Mouse (Mus musculus): ENCODE results near the gene Gsdma. TPM values are rescaled to one million over a fixed set of nuclear protein-coding genes. Genes with fewer than 3 reads are reported as not detected.

The Gsdma gene
- polyA plus RNA-seq, 1 experiment from 2014 or later = 79.6 TPM

DNA sequence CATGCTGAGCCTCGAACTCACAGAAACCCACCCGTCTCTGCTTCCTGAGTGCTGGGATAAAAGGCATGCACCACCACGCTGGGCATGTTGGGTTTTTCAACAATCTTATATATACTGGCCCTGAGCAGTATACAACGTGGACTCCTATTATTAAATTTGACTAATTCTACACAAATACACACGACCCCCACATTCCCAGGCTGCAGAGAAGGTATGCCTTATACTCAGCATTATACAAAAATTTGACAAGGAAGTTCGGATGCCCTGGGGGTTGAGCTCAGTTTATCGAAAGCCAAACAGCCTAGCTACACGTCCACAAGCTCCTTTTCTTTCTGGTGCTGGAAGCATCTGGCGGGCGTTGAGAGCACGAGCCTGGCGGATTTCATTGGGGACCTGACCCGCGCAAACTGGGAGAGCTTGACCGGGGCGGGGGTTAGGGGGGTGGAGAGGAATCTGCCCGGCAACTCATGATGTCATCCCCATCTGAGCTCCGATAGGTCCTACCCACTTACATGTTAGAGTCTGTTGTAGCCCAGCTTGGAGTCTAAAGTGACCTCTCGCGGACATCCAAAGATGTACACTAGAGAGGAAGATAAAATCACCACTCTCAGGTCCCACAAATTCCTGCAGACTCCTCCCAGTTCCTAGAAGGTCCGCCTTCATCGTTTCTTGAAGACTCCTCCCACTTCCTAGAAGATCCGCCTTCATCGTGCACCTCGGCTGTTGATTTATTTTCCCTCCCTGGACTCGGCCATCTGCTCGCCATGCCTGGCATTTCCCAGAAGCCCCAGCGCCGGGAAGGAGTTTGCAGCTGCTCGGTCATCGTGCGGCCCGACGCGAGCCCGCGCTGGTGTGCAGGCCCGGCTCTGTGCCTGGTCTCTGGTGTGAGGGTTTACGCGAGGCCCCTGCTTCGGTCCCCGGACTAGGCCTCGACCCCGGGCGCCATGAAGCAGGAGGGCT, 17.9 kb downstream of the Gsdma start, which contains the start of gene Psmd3:
Gene Psmd3, plus strand, starts transcription at position 769 of the 960 bp plus-strand sequence.
- peaks cover 15% of the 10 kb centered on the region for H3K36me3 ChIP-seq (ENCODE audit: control insufficient read depth, insufficient read depth, low read length)

DNA sequence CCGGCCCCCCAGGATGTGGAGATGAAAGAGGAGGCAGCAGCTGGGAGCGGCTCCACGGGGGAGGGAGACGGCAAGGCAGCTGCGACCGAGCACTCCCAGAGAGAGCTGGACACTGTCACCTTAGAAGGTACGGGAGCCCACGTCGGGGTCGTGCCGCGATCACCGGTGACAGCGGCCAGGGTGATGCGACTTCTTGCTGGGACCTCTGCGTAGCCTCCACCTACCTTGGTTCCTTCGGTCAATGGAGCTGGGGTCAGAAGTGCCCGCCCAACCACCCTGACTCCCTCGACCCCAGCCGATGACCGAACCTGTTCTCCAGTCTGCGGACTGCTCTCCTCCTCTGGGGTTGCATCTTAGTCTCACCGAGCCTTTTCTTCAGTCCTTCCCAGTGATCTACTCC, 18.7 kb downstream of the Gsdma start:
- WGBS = under 1% methylated on average over 23 of the region's 23 CpGs
- Histone ChIP-seq H3K4me1 (replicated peaks; ENCODE audit: control insufficient read depth, insufficient read depth) (no peaks in the 10 kb centered on the region), H3K27ac (replicated peaks) (peak overlapping the region; percentile 85), H3K9ac (ENCODE audit: low read length) (peak overlapping the region; percentile 99), H3K4me3 (ENCODE audit: low read depth, low read length) (peak overlapping the region; percentile 92), H3K36me3 (ENCODE audit: control insufficient read depth, insufficient read depth, low read length) (peaks cover 18% of the 10 kb centered on the region), H3K4me2 (replicated peaks; ENCODE audit: low read depth) (peak overlapping the region; percentile 53), H3K27me3 (ENCODE audit: control insufficient read depth, insufficient read depth, low read length) (no peaks in the 10 kb centered on the region), H3K9me3 (ENCODE audit: control insufficient read depth, low read length) (no peaks in the 10 kb centered on the region)
- DNase-seq (ENCODE audit: low spot score) (no peak), ATAC-seq (ENCODE audit: low FRiP score, low TSS enrichment) (peak; percentile 21)
- TF ChIP-seq EP300 (optimal IDR thresholded peaks at IDR 0.05) (no peak), CTCF (IDR thresholded peaks at IDR 0.05; ENCODE audit: low read depth) (no peak)

More for the DNA sequence above, 17.9 kb downstream of the Gsdma start, which contains the start of gene Psmd3:
- Histone ChIP-seq H3K9ac (ENCODE audit: low read length) (peak within 1 kb of the TSS; percentile 99), H3K4me1 (replicated peaks; ENCODE audit: control insufficient read depth, insufficient read depth) (no peaks in the 10 kb centered on the region), H3K27ac (replicated peaks) (peak within 1 kb of the TSS; percentile 85), H3K4me3 (ENCODE audit: low read depth, low read length) (peak within 1 kb of the TSS; percentile 92), H3K27me3 (ENCODE audit: control insufficient read depth, insufficient read depth, low read length) (no peaks in the 10 kb centered on the region), H3K4me2 (replicated peaks; ENCODE audit: low read depth) (peak within 1 kb of the TSS; percentile 53), H3K9me3 (ENCODE audit: control insufficient read depth, low read length) (no peaks in the 10 kb centered on the region)
- TF ChIP-seq EP300 (optimal IDR thresholded peaks at IDR 0.05) (no peak), CTCF (IDR thresholded peaks at IDR 0.05; ENCODE audit: low read depth) (peak; percentile 70)
- WGBS = 3% methylated on average over 45 of the region's 45 CpGs
- ATAC-seq (ENCODE audit: low FRiP score, low TSS enrichment) (peak; percentile 95), DNase-seq (ENCODE audit: low spot score) (peak; percentile 97)

DNA sequence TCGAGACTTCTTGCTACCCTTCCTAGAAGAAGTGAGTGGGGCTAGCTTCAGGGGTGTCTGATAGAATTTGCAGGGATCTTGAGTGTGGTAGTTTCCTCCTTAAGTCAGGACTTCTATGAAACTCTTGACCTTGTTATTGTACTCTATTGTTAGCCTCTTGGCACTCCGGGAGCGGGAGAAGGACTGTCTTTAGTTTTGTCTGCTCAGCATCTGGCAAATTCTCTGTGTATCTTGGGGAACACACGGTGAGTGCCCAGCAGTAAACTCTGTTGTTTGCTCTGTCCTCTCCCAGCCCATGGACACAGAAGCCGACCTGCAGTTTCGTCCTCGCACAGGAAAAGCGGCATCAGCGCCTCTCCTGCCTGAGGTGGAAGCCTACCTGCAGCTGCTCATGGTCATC, 21.5 kb downstream of the Gsdma start:
- Histone ChIP-seq H3K4me1 (replicated peaks; ENCODE audit: control insufficient read depth, insufficient read depth) (no peaks in the 10 kb centered on the region), H3K27ac (replicated peaks) (no peak overlapping the region), H3K36me3 (ENCODE audit: control insufficient read depth, insufficient read depth, low read length) (peaks cover 31% of the 10 kb centered on the region), H3K9ac (ENCODE audit: low read length) (no peak overlapping the region), H3K4me3 (ENCODE audit: low read depth, low read length) (no peak overlapping the region), H3K9me3 (ENCODE audit: control insufficient read depth, low read length) (no peaks in the 10 kb centered on the region), H3K27me3 (ENCODE audit: control insufficient read depth, insufficient read depth, low read length) (no peaks in the 10 kb centered on the region), H3K4me2 (replicated peaks; ENCODE audit: low read depth) (no peak overlapping the region)
- ATAC-seq (ENCODE audit: low FRiP score, low TSS enrichment) (no peak), DNase-seq (ENCODE audit: low spot score) (no peak)
- TF ChIP-seq CTCF (IDR thresholded peaks at IDR 0.05; ENCODE audit: low read depth) (no peak), EP300 (optimal IDR thresholded peaks at IDR 0.05) (no peak)
- WGBS = 85% methylated on average over 9 of the region's 9 CpGs

DNA sequence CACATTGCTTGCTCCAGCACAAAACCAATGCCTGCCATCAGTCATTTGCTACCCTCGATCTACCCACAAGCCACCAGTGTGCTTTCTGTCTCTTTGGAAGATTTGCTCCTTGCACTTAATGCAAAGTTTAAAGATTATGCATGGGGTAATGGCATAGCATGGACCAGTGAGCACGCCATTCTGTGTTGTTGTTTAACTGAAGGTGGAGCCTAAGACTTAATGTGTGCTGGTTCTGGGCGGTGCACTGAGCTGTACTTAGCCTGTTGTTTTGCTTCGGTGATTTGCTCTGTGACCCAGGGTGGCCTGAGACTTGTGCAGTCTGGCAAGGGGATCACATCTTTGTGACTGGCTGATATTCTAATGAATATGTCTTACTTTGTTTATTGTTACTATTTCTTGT, 22.8 kb downstream of the Gsdma start:
- Histone ChIP-seq H3K36me3 (ENCODE audit: control insufficient read depth, insufficient read depth, low read length) (peaks cover 40% of the 10 kb centered on the region), H3K27me3 (ENCODE audit: control insufficient read depth, insufficient read depth, low read length) (no peaks in the 10 kb centered on the region), H3K4me1 (replicated peaks; ENCODE audit: control insufficient read depth, insufficient read depth) (no peaks in the 10 kb centered on the region), H3K9ac (ENCODE audit: low read length) (no peak overlapping the region), H3K9me3 (ENCODE audit: control insufficient read depth, low read length) (no peaks in the 10 kb centered on the region), H3K4me2 (replicated peaks; ENCODE audit: low read depth) (no peak overlapping the region), H3K27ac (replicated peaks) (no peak overlapping the region), H3K4me3 (ENCODE audit: low read depth, low read length) (no peak overlapping the region)
- DNase-seq (ENCODE audit: low spot score) (no peak), ATAC-seq (ENCODE audit: low FRiP score, low TSS enrichment) (no peak)
- no peak for TF ChIP-seq EP300 (optimal IDR thresholded peaks at IDR 0.05)
- no peak for TF ChIP-seq CTCF (IDR thresholded peaks at IDR 0.05; ENCODE audit: low read depth)
- 54% methylated on average over 4 of the region's 4 CpGs for WGBS

DNA sequence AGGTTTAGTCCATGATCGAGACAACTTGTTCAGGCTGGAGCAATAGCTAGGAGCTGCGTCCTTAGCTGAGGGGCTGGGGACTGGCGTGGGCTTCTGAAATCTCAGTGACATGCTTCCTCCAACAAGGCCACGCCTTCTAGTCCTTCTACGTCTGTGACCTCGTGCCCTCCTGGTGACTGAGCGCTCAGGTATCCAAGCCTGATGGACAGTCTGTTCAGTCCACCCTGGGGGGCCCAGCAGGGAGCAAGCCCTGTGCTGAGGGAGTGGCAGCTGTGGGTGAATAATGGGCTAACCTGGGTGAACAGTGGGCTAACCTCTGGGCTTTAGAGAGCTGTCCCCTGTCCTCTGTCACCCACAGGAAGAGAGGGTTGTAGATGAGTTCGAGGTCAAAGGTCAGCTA, 23.9 kb downstream of the Gsdma start:
- Histone ChIP-seq H3K4me2 (replicated peaks; ENCODE audit: low read depth) (no peak overlapping the region), H3K27ac (replicated peaks) (no peak overlapping the region), H3K4me3 (ENCODE audit: low read depth, low read length) (no peak overlapping the region), H3K9ac (ENCODE audit: low read length) (no peak overlapping the region), H3K4me1 (replicated peaks; ENCODE audit: control insufficient read depth, insufficient read depth) (no peaks in the 10 kb centered on the region), H3K36me3 (ENCODE audit: control insufficient read depth, insufficient read depth, low read length) (peaks cover 46% of the 10 kb centered on the region), H3K9me3 (ENCODE audit: control insufficient read depth, low read length) (no peaks in the 10 kb centered on the region), H3K27me3 (ENCODE audit: control insufficient read depth, insufficient read depth, low read length) (no peaks in the 10 kb centered on the region)
- WGBS = 78% methylated on average over 8 of the region's 8 CpGs
- DNase-seq (ENCODE audit: low spot score) = peak; percentile 16
- peak; percentile 16; the same call in 1 of the 2 replicates for ATAC-seq (ENCODE audit: low FRiP score, low TSS enrichment)
- TF ChIP-seq EP300 (optimal IDR thresholded peaks at IDR 0.05) (no peak), CTCF (IDR thresholded peaks at IDR 0.05; ENCODE audit: low read depth) (no peak)

DNA sequence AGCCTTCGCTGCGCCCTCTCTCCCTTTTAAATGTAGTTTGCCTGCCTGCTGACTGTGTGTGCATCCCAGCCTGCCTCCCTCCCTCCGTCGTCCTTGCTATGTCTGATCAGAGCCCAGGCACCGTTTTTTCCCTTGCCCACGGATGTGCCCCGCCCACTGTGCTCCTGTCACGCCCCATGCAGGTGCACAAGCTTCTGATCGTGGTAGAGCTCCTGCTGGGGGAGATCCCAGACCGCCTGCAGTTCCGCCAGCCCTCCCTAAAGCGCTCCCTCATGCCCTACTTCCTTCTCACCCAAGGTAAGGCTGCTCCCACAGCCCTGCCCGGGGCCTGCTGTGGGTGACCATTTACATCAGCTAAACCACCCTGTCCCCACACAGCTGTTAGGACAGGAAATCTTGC, 29.1 kb downstream of the Gsdma start:
- no peak overlapping the region for H3K9ac ChIP-seq (ENCODE audit: low read length)
- no peak overlapping the region for H3K27ac ChIP-seq (replicated peaks)
- no peaks in the 10 kb centered on the region for H3K9me3 ChIP-seq (ENCODE audit: control insufficient read depth, low read length)
- H3K27me3 ChIP-seq (ENCODE audit: control insufficient read depth, insufficient read depth, low read length) = no peaks in the 10 kb centered on the region
- ATAC-seq (ENCODE audit: low FRiP score, low TSS enrichment) (no peak), DNase-seq (ENCODE audit: low spot score) (peak; percentile 42)
- 65% methylated on average over 13 of the region's 13 CpGs for WGBS
- no peak overlapping the region for H3K4me3 ChIP-seq (ENCODE audit: low read depth, low read length)
- no peaks in the 10 kb centered on the region for H3K4me1 ChIP-seq (replicated peaks; ENCODE audit: control insufficient read depth, insufficient read depth)
- peaks cover 44% of the 10 kb centered on the region for H3K36me3 ChIP-seq (ENCODE audit: control insufficient read depth, insufficient read depth, low read length)
- no peak overlapping the region for H3K4me2 ChIP-seq (replicated peaks; ENCODE audit: low read depth)
- TF ChIP-seq CTCF (IDR thresholded peaks at IDR 0.05; ENCODE audit: low read depth) (no peak), EP300 (optimal IDR thresholded peaks at IDR 0.05) (no peak)
